Mouse (Mus musculus): ENCODE measurements around the gene Prss53.
"Not testable (repeated sequence)": the region's sequence is repeated elsewhere in the genome, so short reads cannot be mapped to it uniquely, and the experiment has no call there.

Gene Prss53

DNA sequence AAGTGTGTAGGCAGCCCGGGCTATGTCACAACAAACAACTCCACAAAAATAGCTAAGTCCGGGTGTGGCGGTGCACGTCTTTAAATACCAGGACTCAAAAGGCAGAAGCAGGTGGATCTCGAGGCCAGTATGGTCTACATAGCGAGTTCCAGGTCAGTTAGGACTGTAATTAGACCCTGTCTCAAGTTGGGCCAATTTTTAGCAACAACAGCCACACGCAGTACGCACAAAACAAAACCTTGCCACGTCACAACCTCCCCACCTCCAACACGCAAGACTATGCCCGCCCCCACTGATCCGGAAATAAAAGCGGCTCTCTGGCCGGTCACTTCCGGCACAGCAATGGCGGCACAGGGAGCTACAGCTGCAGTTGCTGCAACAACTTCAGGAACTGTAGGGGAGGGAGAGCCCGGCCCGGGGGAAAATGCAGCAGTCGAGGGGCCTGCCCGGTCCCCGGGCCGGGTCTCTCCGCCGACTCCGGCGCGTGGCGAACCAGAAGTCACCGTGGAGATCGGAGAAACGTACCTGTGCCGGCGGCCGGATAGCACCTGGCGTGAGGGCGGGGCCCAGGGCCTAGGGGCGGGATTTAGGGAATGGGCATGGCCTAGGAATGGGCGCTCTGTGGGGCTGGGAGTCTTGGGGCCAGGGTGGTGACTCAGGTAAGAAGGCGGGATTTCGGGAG is 21.6 kb upstream of the Prss53 start, which contains the start of gene Kat8:
Kat8 (plus strand) TSS at position 327 of the 682 bp plus-strand sequence.
- DNase-seq = peak; percentile 89

DNA sequence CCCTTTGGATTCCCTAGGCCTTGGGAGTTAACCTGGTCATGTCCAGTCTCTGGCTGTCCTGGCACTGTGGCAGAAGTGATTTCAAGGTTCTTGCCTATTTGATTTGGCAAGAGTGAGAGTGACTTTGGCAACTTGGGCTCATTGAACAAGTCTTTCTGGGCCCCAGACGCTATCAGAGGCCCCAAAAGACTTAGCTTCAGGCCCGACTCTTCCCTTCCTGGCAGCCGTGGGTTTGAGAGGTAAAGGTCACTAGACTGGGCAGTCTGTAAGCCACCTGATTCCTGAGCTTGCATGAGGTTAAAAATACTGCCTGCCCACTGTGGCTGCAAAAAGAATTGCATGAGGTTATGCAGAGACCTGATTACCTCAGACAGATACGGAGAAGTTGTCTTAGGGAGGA is 17.9 kb upstream of the Prss53 start:
- no peak for DNase-seq

DNA sequence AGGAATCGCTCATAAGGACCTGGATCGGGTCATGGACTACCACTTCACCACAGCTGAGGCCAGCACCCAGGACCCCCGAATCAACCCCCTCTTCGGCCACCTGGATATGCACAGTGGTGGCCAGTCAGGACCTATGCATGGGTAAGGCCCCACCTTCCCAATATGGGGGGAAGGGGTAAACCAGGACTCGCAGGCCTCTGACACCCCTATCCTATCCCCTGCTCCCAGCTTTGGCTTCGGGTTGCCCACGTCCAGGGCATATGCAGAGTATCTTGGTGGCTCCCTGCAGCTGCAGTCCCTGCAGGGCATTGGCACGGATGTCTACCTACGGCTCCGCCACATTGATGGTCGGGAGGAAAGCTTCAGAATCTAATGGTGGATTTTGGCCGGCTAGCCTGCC is 17.2 kb upstream of the Prss53 start:
- DNase-seq = no peak

DNA sequence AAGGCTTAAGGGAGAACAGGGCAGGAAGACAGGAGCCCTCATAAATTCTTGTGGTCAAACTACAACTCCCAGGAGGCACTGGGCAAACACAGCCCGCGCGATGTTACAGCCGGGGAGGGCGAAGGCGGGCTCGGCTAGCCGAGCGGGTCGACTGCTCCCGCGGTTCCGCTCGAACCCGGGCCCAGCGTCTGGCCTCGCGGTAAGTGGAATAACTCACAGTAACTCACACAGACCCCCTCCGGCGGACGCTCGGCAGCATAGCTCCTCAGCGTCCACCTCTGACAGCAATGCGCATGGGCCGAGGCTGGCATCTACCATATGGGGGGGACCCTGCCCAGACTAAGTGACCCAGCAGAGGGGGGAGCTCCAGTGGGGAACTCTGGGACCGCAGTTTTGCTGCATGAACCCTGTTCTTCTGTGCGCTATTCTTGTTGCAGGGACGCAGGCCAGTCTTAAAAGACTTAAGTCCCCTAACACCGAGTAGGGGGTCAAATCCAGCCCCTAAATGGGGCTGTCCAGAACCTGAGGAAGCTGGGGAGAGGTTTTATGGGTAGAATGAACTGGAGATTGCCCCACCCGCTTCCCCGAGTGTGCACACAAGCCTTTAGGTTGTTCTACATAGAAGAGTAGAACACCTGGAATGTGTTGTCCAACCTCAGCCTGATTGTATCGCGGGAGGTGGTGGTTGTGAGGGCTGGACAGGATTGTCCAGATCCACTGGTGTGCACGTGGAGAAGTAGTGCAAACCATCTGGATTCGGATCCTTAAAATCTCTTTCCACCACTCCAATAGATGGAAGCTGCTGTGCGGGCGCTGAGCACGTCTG is 13.4 kb upstream of the Prss53 start, which contains the start of gene Bckdk:
Bckdk (plus strand) TSS at position 112 of the 826 bp plus-strand sequence.
- peak; percentile 80 for DNase-seq

DNA sequence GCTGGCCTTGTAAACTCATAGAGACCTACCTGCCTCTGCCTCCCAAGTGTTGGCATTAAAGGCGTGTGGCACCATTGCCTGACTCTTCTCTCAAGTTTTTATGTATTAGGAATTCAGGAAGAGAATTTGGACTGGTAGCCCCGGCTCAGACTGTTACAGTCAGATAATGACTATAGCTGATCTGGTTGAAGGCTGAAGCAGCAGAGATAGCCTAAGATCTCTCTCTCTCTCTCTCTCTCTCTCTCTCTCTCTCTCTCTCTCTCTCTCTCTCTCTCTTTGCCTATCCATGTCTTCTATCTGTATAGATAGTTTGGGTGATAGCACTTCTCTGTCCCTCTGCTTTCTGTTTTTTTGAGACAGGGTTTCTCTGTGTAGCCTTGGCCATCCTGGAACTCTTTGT is 11.0 kb upstream of the Prss53 start:
- no peak for DNase-seq

DNA sequence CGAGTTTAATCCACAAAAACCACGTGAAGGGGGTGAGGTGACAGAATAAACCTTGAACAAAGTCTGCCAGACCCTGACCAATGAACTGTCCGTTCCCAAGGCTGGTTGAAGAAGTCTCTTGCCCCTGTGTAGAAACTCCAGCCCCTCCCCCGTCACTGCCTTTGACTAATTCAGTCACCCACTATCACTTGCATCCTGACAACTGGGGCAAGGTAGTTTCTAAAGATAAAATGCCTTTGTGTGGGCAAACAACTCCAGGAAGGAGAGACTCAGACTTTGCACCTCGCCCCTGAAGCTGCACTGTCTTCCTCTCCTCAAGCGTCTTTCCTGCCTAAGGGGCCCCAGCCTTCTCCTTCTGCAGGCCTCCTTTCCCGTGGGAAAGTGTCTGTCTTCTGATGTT is 9.2 kb upstream of the Prss53 start:
- no peak for DNase-seq

DNA sequence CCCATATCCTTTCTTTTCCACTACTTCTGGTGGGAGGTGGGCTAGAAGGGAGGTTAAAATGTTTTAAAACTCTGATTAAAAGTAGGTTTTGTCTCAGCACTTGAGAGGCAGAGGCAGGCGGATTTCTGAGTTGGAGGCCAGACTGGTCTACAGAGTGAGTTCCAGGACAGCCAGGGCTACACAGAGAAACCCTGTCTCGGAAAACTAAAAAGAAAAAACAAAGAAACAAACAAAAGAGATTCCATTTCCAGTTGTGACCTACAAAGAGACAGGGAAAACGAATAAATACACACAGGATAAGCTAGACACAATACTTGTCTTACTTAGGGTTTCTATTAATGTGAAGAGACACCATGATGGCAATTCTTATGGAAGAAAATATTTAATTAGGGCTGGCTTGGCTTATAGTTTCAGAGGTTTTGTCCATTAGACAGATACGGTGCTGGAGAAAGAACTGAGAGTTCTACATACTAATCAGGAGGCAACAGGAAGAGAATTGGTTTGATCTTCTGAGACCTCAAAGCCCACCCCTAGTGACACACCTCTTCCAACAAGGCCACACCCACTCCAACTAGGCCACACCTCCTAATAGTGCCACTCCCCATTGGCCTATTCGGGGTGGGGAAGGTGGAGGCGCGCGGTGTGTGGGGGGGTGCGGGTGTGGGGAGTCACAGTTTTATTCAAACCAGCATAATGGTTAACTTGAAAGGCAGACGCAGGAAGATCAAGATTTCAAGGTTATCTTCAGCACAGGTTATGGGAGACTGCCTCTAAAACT is 7.6 kb upstream of the Prss53 start:
- DNase-seq = no peak

DNA sequence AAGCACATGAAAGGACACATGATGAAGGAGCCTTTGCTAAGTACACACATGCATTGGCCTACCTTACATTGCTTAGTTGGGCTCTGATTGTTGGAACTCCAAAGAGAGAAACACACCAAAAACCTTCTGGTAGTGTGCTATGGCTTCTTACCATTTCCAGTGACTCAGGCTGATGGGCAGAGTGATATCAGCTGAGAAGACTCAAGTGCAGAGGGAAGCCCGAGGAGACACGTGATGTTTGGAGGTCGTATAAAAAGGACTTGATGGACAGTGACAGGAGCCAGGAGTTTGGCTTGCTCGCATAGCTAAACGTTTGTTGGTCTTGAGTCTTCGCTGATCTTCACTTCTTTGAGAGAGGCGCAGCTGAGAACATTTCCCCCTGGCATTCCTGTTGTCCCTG is 6.8 kb upstream of the Prss53 start:
- DNase-seq = no peak

DNA sequence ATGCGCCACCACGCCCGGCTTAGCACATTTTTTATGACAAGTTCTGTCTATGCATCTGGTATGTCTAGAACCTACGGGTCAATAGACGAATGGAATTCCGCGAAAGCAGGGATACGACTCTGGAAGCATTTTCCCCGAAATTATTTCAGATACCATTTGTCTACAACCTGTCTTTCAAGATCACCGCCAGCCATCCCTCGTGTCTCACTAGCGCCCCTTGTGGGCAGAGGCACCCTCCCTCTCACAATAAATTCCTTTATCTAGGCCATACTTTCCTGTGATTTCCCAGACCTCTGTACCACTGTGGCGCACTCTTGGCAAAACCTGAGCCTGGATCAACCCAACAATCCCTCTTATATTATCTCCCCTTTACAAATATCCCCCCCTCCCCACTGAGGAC is 5.6 kb upstream of the Prss53 start:
- DNase-seq = peak; percentile 37

DNA sequence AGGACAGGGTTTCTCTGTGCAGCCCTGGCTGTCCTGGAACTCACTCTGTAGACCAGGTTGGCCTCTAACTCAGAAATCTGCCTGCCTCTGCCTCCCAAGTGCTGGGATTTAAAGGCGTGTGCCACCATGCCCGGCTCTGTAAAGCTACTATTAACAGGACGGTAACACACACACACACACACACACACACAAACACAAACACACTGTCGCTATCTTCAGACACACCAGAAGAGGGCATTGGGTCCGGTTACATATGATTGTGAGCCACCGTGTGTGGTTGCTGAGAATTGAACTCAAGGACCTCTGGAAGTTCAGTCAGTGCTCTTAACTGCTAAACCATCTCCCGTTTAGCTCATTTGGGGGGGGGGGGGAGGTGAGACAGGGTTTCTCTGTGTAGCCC is 5.1 kb upstream of the Prss53 start:
- DNase-seq = not testable (repeated sequence)

DNA sequence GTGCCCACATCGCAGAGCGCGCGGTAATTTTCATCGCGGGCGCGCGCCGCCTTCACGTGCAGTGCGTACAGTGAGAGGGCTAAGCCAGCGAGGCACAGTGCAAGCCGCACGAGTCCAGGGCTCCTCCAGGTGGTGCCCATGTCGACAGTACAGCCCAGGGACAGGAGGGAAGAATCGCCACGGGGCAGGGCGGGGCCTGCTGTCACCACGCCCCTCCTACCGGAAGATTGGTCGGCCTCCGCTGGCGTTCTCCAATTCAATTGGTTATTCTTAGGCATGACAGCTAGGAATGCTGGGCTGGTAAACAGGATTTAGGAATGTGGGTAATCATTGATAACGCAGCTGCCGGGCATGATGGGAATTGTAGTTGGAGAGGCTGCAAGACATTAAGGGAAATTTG is 4.7 kb upstream of the Prss53 start, which contains the start of the genes Gm21974 and Vkorc1:
Gm21974 (minus strand) TSS at position 13 of the 400 bp plus-strand sequence.
Vkorc1 (minus strand) TSS at position 176 of the 400 bp plus-strand sequence.
- DNase-seq = peak; percentile 96

DNA sequence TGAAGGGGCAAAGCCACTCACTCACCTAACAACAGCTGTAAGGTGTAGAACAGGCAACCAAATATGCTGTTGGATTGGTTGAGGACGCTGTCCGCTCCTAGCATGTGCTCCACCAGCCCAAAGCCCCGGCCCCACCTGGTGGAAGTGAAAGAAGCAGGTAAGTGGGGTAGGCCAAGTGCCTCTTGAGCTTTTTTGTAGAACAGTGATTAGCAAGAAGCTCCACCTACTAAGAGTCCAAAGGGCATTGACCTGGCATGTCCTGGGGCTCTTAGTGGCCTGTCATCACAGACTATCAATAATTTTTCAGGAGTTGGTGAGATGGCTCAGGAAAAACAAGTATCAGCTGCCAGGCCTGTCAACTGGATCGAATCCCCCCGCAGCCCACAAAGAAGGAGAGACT is 3.7 kb upstream of the Prss53 start:
- DNase-seq = no peak

DNA sequence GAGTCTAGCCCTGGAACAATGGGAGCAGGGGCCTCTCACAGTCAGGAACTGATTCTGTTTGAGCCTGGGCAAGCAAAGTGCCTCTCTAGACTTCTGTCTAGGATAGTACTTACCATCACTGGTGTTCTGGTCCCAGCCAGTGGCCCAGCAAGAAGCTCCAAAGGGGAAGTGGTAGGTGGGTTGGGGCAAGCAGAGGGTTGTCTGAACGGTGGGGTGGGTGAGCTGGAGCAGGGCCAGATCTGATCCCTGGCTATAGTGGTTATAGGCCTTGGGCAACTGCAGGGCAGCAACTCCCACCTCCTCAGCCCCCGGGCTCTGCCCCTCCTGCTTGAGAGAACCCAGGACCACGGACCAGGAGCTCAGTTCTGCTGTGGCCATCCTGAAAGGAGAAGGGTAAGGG is 1.9 kb downstream of the Prss53 start:
- no peak for DNase-seq

DNA sequence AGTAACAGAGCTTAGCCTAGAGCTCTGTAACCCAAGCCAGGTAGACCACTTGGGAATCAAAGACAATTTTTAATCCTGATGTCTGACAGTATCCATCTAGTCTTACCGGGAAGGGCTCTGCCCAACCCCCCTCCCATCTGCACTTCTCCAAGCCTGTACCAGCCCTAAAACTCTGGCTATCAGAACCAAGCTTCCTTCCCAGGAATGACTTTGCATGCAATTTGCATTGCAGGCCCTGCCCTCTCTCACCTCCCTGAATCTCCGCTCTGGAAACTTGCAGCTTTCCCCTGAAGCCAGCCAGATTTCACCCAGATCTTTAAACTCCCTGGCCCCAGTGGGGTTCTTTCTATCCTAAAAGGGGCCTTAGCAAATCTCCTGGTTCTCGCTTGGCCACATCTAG is 3.0 kb downstream of the Prss53 start:
- no peak for DNase-seq

DNA sequence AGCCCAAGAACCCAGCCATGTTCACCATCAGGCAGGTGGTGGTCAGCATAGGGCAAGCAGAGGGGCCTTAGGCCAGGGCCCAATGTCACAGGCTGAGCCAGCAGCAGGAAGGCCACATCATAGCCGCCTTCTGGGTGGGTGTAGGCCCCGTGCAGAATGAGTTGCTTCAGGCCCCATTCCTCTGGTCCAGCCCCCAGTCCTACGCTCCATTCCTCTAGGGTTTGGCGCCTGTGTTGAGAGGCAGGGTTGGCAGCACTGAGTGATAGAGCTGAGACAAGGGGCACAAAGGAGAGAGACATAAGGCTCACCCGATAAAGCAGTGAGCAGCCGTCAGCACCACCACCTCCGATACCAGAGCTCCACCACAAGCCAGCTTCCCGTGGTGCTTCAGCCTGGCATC is 3.6 kb downstream of the Prss53 start:
- no peak for DNase-seq

DNA sequence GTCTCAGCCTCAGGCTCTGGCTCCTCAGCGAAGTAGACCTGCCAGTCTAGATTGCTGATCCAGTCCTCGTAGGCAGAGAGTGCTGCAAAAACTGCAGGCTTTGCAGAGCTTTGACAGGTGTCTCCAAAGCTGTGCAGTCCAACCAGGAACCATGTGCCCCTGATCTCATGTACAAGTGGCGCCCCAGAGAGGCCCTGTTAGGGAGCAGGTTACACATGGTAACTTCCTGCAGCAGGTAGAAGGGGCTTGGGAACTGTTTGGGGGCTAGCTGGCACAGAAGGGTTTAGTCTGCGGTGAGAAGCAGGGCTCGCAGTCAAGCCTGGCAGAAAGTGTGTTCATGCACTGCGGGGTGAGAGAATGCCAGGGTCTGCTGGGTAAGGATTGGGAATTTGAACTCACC is 4.2 kb downstream of the Prss53 start:
- no peak for DNase-seq

DNA sequence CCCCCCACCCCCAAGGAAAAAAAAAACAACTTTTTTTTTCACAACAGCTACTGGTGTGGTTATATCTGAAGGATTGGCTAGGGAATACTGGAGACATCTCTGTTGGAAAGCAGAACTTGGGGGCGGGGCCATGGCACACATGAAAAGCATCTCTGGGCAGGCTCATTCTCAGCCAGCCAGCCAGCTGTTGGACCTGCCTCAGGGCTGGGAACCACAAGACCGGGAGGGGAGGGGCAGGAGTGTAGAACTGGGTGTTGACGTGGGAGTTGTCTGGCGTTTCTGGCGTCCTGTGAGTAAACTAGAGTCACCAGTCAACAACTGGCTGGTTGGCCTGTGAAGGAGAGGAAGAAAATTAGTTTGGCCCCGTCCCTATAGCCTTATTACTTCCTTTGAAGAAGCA is 4.8 kb downstream of the Prss53 start:
- DNase-seq = peak; percentile 45

DNA sequence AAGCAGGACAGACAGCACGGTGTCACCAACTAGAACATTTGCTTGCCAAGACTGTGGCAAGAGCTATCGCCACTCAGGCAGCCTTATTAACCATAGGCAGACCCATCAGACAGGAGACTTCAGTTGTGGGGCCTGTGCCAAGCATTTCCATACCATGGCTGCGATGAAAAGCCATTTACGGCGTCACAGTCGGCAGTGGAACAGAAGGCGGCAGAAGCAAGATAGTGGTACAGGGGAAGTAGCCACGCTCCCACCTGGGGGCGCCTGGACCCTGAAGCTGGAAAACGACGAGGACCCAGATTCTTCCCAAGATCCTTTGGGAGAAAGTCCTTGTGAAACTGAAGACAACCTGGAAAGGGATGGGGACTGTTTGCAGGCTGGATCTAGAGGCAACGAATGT is 10.3 kb downstream of the Prss53 start:
- no peak for DNase-seq

DNA sequence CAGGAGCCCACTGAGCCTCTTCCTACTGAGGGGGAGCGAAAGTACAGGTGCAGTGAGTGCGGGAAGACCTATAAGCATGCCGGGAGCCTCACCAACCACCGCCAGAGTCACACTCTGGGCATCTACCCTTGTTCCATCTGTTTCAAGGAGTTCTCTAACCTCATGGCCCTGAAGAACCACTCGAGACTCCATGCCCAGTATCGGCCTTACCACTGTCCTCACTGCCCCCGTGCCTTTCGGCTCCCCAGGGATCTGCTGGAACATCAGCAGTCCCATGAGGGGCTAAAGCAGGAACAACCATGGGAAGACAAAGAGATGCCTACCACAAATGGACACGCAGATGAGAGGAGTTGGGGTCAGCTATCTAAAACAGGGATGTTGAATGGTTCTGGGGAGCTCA is 11.5 kb downstream of the Prss53 start:
- no peak for DNase-seq

DNA sequence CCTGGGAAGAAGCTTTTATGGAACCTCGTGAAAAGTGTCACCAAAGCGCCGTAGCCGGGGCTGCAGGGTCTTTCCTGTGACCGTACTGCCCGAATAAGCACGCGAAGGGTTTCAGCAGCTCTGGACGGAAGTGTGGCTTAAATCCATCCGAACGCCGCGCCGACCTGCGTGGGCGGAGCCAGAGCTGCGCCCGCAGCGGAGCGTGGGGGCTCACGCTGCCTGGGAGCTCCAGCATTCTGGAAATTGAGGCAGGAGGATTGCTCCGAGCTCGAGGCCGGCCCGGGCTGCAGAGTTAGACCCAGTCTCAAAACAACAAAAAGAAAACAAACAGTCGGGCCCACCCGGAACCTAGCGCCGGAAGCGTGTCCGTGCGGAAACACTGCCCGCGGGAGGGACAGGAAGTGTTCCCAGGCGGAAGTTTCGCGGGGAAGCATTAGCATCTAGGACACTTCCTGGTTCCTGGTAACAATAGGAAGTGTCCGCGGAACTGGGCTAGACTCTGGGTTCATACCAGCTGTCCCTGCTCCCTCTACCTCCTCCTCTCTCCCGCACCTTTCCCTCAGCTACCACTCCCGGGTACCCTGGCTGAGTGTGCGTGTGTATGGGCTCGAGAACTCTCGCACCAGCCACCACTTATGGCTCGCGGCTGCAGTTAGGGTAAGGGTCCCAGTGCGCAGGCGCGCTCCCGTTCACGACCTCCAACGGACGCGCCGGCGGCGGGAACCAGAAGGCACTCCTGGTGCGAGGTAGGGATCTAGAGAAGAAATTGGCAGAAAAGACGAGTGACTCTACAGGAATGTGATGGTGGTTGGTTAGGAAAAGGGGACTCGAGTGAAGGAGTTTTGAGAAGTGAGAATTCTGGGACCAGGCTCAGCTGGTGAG is 14.1 kb downstream of the Prss53 start, which contains the start of gene Zfp668:
Zfp668 (minus strand) TSS at position 362 of the 882 bp plus-strand sequence.
- peak; percentile 90 for DNase-seq

DNA sequence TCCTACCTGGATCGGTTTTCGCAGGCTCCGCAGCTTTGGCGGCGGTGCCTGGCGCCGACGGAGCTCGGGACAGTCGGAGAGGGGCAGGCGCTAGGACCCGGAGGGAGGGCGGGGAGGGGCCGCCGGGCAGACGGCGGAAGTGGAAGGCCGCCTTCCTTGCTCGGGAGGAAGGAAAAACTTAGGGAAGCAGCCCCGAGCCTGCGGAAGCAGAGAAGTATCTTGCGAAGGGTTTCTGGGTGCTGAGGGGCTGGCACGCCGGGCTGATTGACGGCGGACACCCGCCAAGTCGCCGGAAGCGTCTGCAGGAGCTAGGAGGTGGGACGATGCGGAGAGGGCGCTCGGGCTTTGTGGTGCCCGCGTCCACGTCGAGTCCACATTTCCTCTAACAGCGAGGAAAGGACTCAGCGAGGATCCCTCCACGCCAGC is 14.7 kb downstream of the Prss53 start, which contains the start of gene Zfp646:
Zfp646 (plus strand) TSS at position 181 of the 426 bp plus-strand sequence.
- DNase-seq = peak; percentile 79

DNA sequence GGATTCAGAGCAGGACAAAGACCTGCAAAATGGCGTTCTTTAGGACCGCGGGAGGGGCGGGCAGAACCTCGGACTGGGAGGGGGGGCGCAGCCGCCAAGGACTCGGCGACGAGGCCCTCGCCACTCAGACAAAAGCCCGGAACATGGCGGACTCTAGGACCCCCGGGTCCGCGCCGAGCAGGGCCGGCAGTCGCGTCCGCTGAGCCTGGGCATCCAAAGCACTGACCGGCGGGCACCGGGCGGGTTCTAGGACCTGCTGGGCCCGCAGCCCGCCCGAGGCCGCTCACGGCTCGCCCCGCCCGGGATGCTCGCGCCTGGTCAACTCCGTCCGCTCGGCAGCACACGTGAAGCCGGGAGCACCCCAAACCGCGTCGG is 15.2 kb downstream of the Prss53 start:
- peak; percentile 95 for DNase-seq

All from right cerebral cortex, adult 18-20 months (tissue).